9 mouse cellular contexts compared by ENCODE assay signal in the genomic region with DNA sequence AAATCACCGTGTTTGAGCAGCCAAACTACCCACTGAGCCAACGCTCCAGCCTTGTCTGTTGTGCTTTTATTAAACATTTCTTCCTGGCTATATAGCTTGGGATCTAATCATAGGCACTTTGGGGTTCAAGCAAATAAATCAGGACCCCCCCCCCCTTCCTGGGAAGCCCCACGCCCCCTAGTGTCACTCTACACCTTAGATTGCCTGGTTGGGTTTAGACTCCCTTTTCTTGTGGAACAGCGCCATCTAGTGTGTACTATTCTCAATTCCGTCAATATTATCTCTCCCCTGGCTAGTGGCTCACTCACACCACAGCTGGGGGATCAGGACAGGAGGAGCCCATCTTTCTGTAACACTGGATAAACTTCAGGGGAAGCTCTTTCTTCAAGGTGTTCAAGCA.
A peak's percentile ranks its signal among the peaks of the same experiment; 100 is the strongest.
DNase-seq lines count a peak whose midpoint lies in the region; ATAC-seq and TF ChIP-seq lines count a peak whose summit lies in the region.
"Had no signal": no experiment of that assay in that cellular context is flagged by ENCODE, and none has a peak within 500 bp of the region (broad histone marks: within the 10 kb centered on the region; RNA-seq: fewer than 3 reads in every experiment).

No protein-coding gene starts in this region.

- no peaks in the 10 kb centered on the region for H3K27me3 ChIP-seq in kidney, postnatal 0 days (ENCODE audit: insufficient read depth, low read length)
- no peaks in the 10 kb centered on the region for H3K27me3 ChIP-seq in kidney, embryonic 14.5 days (ENCODE audit: control insufficient read depth, insufficient read depth, low read length)
- H3K27me3 ChIP-seq in limb, embryonic 10.5 days (ENCODE audit: low read depth, poor library complexity, severe bottlenecking) = 0 out of 2 replicates have a peak, but pooled peaks cover 3% of the 10 kb centered on the region
- H3K27me3 ChIP-seq: midbrain, embryonic 12.5 days had no signal

- ATAC-seq in kidney, postnatal 0 days (replicated peaks; ENCODE audit: low FRiP score, low read depth) = no peak; the same call in 1 of the 2 replicates
- no peak for ATAC-seq in kidney, embryonic 14.5 days (ENCODE audit: low FRiP score, low TSS enrichment)

- no peak overlapping the region for H3K4me3 ChIP-seq in kidney, postnatal 0 days (replicated peaks; ENCODE audit: low read depth, low read length)
- H3K4me3 ChIP-seq in kidney, embryonic 14.5 days (ENCODE audit: low read length) = no peak overlapping the region
- no peak overlapping the region for H3K4me3 ChIP-seq in ES-E14 (ENCODE audit: insufficient read depth in 1 of 2, low read depth in 1 of 2, low read length in 2 of 2, poor library complexity in 1 of 2, severe bottlenecking in 1 of 2)
- no peak overlapping the region for H3K4me3 ChIP-seq in limb, embryonic 10.5 days
- H3K4me3 ChIP-seq: midbrain, embryonic 12.5 days had no signal

- H3K9ac ChIP-seq in kidney, postnatal 0 days (ENCODE audit: low read depth, low read length) = no peak overlapping the region
- H3K9ac ChIP-seq in kidney, embryonic 14.5 days (ENCODE audit: low read depth, low read length) = no peak overlapping the region
- H3K9ac ChIP-seq in ES-E14 (ENCODE audit: insufficient read depth, low read depth, low read length, poor library complexity, severe bottlenecking) = no peak overlapping the region
- H3K9ac ChIP-seq: midbrain, embryonic 12.5 days had no signal

- H3K9me3 ChIP-seq in kidney, postnatal 0 days (replicated peaks; ENCODE audit: low read length) = no peaks in the 10 kb centered on the region
- H3K9me3 ChIP-seq in kidney, embryonic 14.5 days (ENCODE audit: control insufficient read depth, low read length) = no peaks in the 10 kb centered on the region
- H3K9me3 ChIP-seq in ES-E14 (ENCODE audit: control insufficient read depth, insufficient read depth, low read depth, low read length) = no peaks in the 10 kb centered on the region
- no peaks in the 10 kb centered on the region for H3K9me3 ChIP-seq in limb, embryonic 10.5 days (replicated peaks)
- H3K9me3 ChIP-seq: midbrain, embryonic 12.5 days had no signal

- H3K4me2 ChIP-seq in kidney, postnatal 0 days (ENCODE audit: low read length) = no peak overlapping the region
- no peak overlapping the region for H3K4me2 ChIP-seq in kidney, embryonic 14.5 days (replicated peaks; ENCODE audit: low read depth, low read length)
- H3K4me2 ChIP-seq: midbrain, embryonic 12.5 days had no signal

- in situ Hi-C loops in ES-E14 (cut with MboI; ENCODE audit: low sequenced_read_pairs in 2 of 2, unreplicated experiment in 2 of 2) = loop anchor here (5.0 to 25.0 kb wide), 2 partner anchors 130 to 190 kb away; partner anchors contain the start of gene Ccl7 (in 1 of the 2)

- peak; percentile 84 for TF ChIP-seq CTCF in kidney, postnatal 0 days (IDR thresholded peaks at IDR 0.05; ENCODE audit: low read depth)

- 30% methylated on average over 5 of the region's 5 CpGs for WGBS in kidney, postnatal 0 days
- WGBS in kidney, embryonic 14.5 days = 30% methylated on average over 5 of the region's 5 CpGs
- WGBS in limb, embryonic 10.5 days = 38% methylated on average over 5 of the region's 5 CpGs

- no peaks in the 10 kb centered on the region for H3K36me3 ChIP-seq in kidney, postnatal 0 days (ENCODE audit: insufficient read depth, low read length)
- H3K36me3 ChIP-seq in kidney, embryonic 14.5 days (ENCODE audit: control insufficient read depth, insufficient read depth, low read length) = no peaks in the 10 kb centered on the region
- no peaks in the 10 kb centered on the region for H3K36me3 ChIP-seq in ES-E14 (ENCODE audit: control insufficient read depth, insufficient read depth, low read length, poor library complexity, severe bottlenecking)
- H3K36me3 ChIP-seq in limb, embryonic 10.5 days = no peaks in the 10 kb centered on the region
- H3K36me3 ChIP-seq: midbrain, embryonic 12.5 days had no signal

- no peak overlapping the region for H3K27ac ChIP-seq in kidney, postnatal 0 days
- H3K27ac ChIP-seq in kidney, embryonic 14.5 days (ENCODE audit: low read depth, low read length) = no peak overlapping the region
- H3K27ac ChIP-seq in ES-E14 (ENCODE audit: insufficient read depth, low read depth, low read length, poor library complexity, severe bottlenecking) = no peak overlapping the region
- no peak overlapping the region for H3K27ac ChIP-seq in limb, embryonic 10.5 days
- H3K27ac ChIP-seq: midbrain, embryonic 12.5 days had no signal

- intact Hi-C loops in heart, postnatal 14 days (cut with DNase I) = loop anchor here (1.0 to 10.0 kb wide), 3 partner anchors 129 to 543 kb away; no protein-coding TSS in a partner anchor

- peak; percentile 89 for DNase-seq in kidney, postnatal 0 days (ENCODE audit: low spot score)
- DNase-seq in ES-E14 (ENCODE audit: low read depth, low spot score) = peak; percentile 57
- peak; percentile 79 to 92 for DNase-seq in cerebellum, postnatal 10 days
- DNase-seq in heart, postnatal 14 days = peak; percentile 45 to 63
- peak; percentile 44 for DNase-seq in limb, embryonic 10.5 days (ENCODE audit: low spot score)
- peak; percentile 27 to 32 for DNase-seq in natural killer cell, adult 2 months (ENCODE audit: low spot score in 2 of 2)
- DNase-seq in spleen, adult 18-20 months = no peak

- H3K4me1 ChIP-seq in kidney, postnatal 0 days (replicated peaks; ENCODE audit: insufficient read depth, low read length) = no peaks in the 10 kb centered on the region
- no peaks in the 10 kb centered on the region for H3K4me1 ChIP-seq in kidney, embryonic 14.5 days (ENCODE audit: control insufficient read depth, insufficient read depth, low read length)
- H3K4me1 ChIP-seq in ES-E14 (ENCODE audit: control insufficient read depth in 2 of 2, insufficient read depth in 2 of 2, low read length in 2 of 2, poor library complexity in 1 of 2) = peaks cover 0 to 5% of the 10 kb centered on the region in 2 experiments; a peak in 1 of 4 replicates
- H3K4me1 ChIP-seq in limb, embryonic 10.5 days = no peaks in the 10 kb centered on the region
- H3K4me1 ChIP-seq: midbrain, embryonic 12.5 days had no signal

TF ChIP-seq in ES-E14, 5 proteins besides CTCF, POLR2A, EP300 and RAD21:
- no peak for TF ChIP-seq HCFC1 (IDR thresholded peaks at IDR 0.05; ENCODE audit: borderline replicate concordance, insufficient read depth, low read length)
- peak; percentile 69; the same call in 1 of the 2 replicates for TF ChIP-seq ZC3H11A (IDR thresholded peaks at IDR 0.05; ENCODE audit: borderline replicate concordance, low read depth, low read length)

Comparison
In these comparisons a context has a peak if more than half of its experiments do, and no peak if none do; other contexts are left out.
1. DNase-seq: peak in kidney, postnatal 0 days (single experiment), ES-E14 (single experiment), cerebellum, postnatal 10 days (2 of 2), heart, postnatal 14 days (2 of 2), limb, embryonic 10.5 days (single experiment) and natural killer cell, adult 2 months (2 of 2); none in spleen, adult 18-20 months (0 of 2).